Mouse (Mus musculus) midbrain, postnatal 0 days (tissue): Measurements from ENCODE around the gene Trappc13. TPM values are rescaled to one million over a fixed set of nuclear protein-coding genes. Genes with fewer than 3 reads are reported as not detected.
A peak's percentile ranks its signal among the peaks of the same experiment; 100 is the strongest.

ENCODE experiments used
- ATAC-seq: fragments of 200-750 bp; cut with Nextera tagmentation; 2 replicates; pipeline ENCODE4 v1.8.0; 2017; ENCODE audit warnings: moderate number of reproducible peaks, mild to moderate bottlenecking, moderate TSS enrichment, moderate library complexity; ENCODE audit not compliant: low FRiP score
- DNase-seq: peaks from one replicate; pipeline ENCODE4 v3.0.0-alpha.2; 2015; ENCODE audit warnings: low spot score
- H3K27ac ChIP-seq: fragments of 300-500 bp; sonication (generic); 2 replicates; pipeline ENCODE4 v1.5.1; 2014; ENCODE audit warnings: low read depth, mild to moderate bottlenecking, low read length, mixed read lengths
- H3K27me3 ChIP-seq: fragments of 300-500 bp; sonication (generic); 2 replicates; pipeline ENCODE4 v1.6.1; 2014; ENCODE audit warnings: low read length, control low read depth, mixed read lengths; ENCODE audit not compliant: insufficient read depth
- H3K36me3 ChIP-seq: fragments of 300-500 bp; sonication (generic); 2 replicates; pipeline ENCODE4 v1.6.1; 2014; ENCODE audit warnings: low read length, control low read depth, mixed read lengths; ENCODE audit not compliant: insufficient read depth
- H3K4me1 ChIP-seq: fragments of 300-500 bp; sonication (generic); 2 replicates; pipeline ENCODE4 v1.6.1; 2014; ENCODE audit warnings: mild to moderate bottlenecking, control low read depth, antibody characterized with exemption, low read length, mixed read lengths; ENCODE audit not compliant: insufficient read depth
- H3K4me2 ChIP-seq: fragments of 300-500 bp; sonication (generic); 2 replicates; pipeline ENCODE4 v1.6.1; 2014; ENCODE audit warnings: low read depth, mild to moderate bottlenecking, low read length, mixed read lengths; ENCODE audit not compliant: poor library complexity, severe bottlenecking
- H3K4me3 ChIP-seq: fragments of 300-500 bp; sonication (generic); 2 replicates; pipeline ENCODE4 v1.5.1; 2014; ENCODE audit warnings: low read depth, mild to moderate bottlenecking, low read length, moderate library complexity
- H3K9ac ChIP-seq: fragments of 300-500 bp; sonication (generic); replicated peaks from 2 replicates; pipeline ENCODE4 v1.6.1; 2014; ENCODE audit warnings: mild to moderate bottlenecking, low read length, moderate library complexity, mixed read lengths; ENCODE audit not compliant: poor library complexity, severe bottlenecking
- H3K9me3 ChIP-seq: fragments of 300-500 bp; sonication (generic); 2 replicates; pipeline ENCODE4 v1.6.1; 2016; ENCODE audit warnings: low read length, control low read depth
- CTCF ChIP-seq: IDR thresholded peaks from 2 replicates; pipeline ENCODE4 v1.5.1; 2016; ENCODE audit warnings: antibody characterized with exemption, mild to moderate bottlenecking
- WGBS: fragments of 180-500 bp; shearing (Covaris S2); extraction: QIAGEN DNeasy Blood & Tissue Kit; methylation state at CpG from one replicate; pipeline ENCODE4 v1.1.7; 2014; 5-methylcytosine and 5-hydroxymethylcytosine counted together
- polyA plus RNA-seq: library from polyadenylated mRNA; unstranded; fragments of >200 nt; fragmentation: Nextera tagmentation; extraction: Ambion mirVana; gene quantifications from 2 replicates; pipeline ENCODE4 v1.2.1, GENCODE M21; 2015
- total RNA-seq: library from RNA; depleted of rRNA; stranded (reverse); fragments of >200 nt; gene quantifications from 2 replicates; pipeline ENCODE4 v1.2.3, GENCODE M21; 2014

Trappc13 gene
- total and polyA plus RNA-seq, 2 experiments from 2014 or later: 35.1 to 46.2 TPM

DNA sequence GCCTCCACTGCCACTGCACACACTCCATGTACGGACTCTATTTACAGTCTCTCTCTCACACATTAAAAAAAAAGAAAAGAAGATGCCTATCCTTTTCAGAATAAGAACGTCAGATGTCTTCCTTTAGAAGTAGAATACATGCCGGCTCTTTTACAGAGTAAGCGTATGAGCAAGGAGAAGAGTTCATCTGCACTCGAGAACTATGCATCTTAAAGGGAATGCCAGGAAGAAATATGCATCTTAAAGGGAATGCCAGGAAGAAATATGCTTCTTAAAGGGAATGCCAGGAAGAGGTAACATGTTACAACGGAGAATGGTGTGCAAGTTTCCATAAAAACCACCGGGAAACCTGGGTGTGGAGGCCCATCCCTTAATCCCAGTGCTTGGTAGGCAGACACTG lies 23.2 kb downstream of the Trappc13 start:
- 91% methylated on average over 7 of the region's 7 CpGs for WGBS
- no peaks in the 10 kb centered on the region for H3K4me1 ChIP-seq
- peaks cover 16% of the 10 kb centered on the region for H3K36me3 ChIP-seq
- H3K9me3 ChIP-seq: no peaks in the 10 kb centered on the region
- no peak for ATAC-seq
- no peaks in the 10 kb centered on the region for H3K27me3 ChIP-seq
- no peak overlapping the region for H3K4me2 ChIP-seq
- no peak for TF ChIP-seq CTCF
- no peak overlapping the region for H3K9ac ChIP-seq
- no peak overlapping the region for H3K4me3 ChIP-seq
- no peak overlapping the region for H3K27ac ChIP-seq
- no peak for DNase-seq

DNA sequence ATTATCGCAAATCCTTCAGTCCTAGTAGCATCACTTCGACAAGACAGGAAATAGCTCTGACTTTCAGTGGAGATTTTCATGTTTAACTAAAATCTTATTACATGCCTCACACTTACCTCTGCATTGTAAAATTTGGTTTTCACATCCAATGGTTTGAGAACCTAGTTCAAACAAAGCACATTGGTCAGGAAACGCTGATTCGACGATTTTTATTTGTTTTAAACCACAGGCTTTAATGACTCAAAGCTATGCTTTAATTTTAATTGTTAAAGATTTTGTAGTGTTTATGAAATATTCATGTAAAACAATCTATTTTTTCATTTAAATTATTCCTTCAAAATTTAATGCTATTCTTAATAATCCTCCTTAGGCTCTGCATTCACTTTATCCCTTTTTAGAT lies 24.1 kb downstream of the Trappc13 start:
- Histone ChIP-seq H3K27ac (no peak overlapping the region), H3K9ac (no peak overlapping the region), H3K4me1 (no peaks in the 10 kb centered on the region), H3K4me3 (no peak overlapping the region), H3K27me3 (no peaks in the 10 kb centered on the region), H3K9me3 (no peaks in the 10 kb centered on the region), H3K36me3 (peaks cover 18% of the 10 kb centered on the region), H3K4me2 (no peak overlapping the region)
- WGBS: 97% methylated on average over 5 of the region's 5 CpGs
- ATAC-seq (no peak), DNase-seq (no peak)
- TF ChIP-seq CTCF: no peak

DNA sequence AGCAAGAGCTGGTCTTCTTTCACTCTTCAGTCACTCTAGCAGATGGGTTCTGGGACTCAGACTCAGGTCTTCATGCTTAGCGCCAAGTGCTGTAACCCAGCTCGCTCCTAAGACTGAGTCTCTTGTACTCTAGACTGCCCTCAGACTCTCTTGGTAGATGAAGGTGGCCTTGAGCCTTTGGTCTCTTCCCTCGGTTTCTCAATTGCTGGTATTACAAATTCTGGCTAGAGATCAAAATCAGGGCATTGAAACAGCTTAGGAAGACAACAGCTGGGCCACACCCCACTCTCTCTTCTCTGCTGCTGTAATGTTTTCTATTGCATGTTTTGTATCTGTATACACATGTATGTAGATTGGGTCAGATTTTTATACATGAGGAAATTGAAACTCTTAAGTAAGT lies 32.6 kb downstream of the Trappc13 start:
- Histone ChIP-seq H3K27ac (no peak overlapping the region), H3K4me1 (no peaks in the 10 kb centered on the region), H3K9ac (no peak overlapping the region), H3K27me3 (no peaks in the 10 kb centered on the region), H3K9me3 (no peaks in the 10 kb centered on the region), H3K4me3 (no peak overlapping the region), H3K4me2 (no peak overlapping the region), H3K36me3 (peaks cover 57% of the 10 kb centered on the region)
- WGBS: 95% methylated on average over 3 of the region's 3 CpGs
- ATAC-seq (no peak), DNase-seq (no peak)
- no peak for TF ChIP-seq CTCF

DNA sequence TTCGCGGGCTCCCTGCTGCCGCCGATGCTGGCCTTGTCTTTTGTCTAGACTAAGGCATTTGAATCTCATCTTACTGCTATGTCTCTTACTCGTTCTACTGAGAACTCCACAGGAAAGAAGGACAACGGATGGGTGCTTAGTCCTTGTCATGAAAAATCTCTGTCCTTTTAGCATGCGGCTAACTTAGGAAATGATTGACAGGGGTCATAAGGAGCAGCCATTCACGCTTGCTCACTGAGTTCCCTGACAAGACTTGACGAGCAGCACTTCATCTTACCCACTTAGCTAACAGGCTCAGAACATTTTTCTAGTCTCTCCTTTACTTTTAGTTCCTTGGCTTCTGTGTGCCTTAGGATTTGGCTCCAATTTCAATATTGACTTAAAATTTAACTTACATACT lies 33.4 kb downstream of the Trappc13 start:
- Histone ChIP-seq H3K27ac (no peak overlapping the region), H3K4me3 (no peak overlapping the region), H3K9ac (no peak overlapping the region), H3K9me3 (no peaks in the 10 kb centered on the region), H3K4me2 (no peak overlapping the region), H3K36me3 (peaks cover 60% of the 10 kb centered on the region), H3K4me1 (no peaks in the 10 kb centered on the region), H3K27me3 (no peaks in the 10 kb centered on the region)
- no peak for TF ChIP-seq CTCF
- WGBS: 81% methylated on average over 9 of the region's 9 CpGs
- no peak for DNase-seq
- ATAC-seq: no peak

DNA sequence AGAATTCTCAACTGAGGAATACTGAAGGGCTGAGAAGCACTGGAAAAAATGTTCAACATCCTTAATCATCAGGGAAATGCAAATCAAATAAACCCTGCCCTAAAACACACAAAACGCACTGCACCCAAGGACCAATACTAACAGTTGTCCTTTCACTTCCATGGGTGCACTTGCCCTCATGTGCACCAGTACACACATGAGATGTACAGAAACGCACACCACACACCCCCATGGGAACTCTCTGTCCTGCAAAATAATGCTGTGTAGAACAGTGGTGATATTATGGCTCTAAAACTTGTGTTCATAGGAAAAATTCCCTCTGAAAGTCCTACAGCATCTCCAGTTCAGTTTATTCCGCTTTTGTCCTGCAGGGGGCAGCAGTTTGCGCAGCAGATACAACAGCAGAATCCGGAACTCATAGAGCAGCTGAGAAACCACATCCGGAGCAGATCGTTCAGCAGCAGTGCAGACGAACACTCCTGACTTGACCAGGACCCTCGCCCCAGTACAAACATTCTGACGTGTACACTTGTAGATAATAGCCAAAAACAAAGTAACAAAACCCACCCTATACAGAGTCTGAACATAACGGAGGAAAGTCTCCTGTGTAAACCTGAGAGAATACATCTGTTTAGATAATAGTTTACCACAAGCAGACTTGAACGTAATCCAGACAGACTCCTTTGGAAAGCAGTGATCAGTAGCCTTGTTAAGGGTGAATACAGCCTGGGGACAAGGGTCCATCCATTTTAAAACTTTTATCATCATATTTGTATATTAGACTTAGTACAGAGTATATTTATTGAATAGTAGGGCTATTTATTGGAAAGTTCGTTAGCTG lies 38.7 kb downstream of the Trappc13 start:
- Histone ChIP-seq H3K9me3 (no peaks in the 10 kb centered on the region), H3K4me1 (no peaks in the 10 kb centered on the region), H3K27ac (no peak overlapping the region), H3K9ac (no peak overlapping the region), H3K27me3 (no peaks in the 10 kb centered on the region), H3K36me3 (peaks cover 47% of the 10 kb centered on the region), H3K4me3 (no peak overlapping the region), H3K4me2 (no peak overlapping the region)
- ATAC-seq: peak; percentile 78
- peak; percentile 84 for DNase-seq
- TF ChIP-seq CTCF: peak; percentile 90
- 48% methylated on average over 13 of the region's 13 CpGs for WGBS

DNA sequence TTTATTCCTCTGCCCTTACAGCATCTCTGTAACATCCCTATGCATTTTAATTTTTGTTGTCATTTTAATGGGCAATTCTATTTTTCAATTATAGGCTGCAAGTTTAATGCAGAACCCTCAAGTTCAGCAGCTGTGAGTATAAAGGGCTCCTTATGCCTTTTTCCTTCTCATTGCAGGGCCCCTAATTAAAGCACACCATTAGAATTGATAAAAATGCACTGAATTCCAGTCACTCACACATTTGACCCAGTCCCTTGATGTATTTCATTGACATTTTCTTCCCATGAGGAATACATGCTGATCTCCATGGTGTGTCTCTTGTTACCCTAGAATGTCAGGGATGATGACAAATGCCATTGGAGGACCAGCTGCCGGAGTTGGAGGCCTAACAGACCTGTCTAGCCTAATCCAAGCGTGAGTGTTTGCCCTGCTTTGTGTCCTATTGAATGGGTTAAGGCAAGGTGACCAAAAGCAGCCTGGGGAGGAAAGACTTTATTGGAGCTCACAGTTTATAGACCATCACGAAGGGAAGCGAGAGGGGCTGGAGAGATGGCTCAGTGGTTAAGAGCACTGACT lies 43.7 kb downstream of the Trappc13 start:
- ATAC-seq: no peak
- TF ChIP-seq CTCF: no peak
- DNase-seq: no peak
- no peaks in the 10 kb centered on the region for H3K9me3 ChIP-seq
- WGBS: 64% methylated on average over 4 of the region's 4 CpGs
- no peaks in the 10 kb centered on the region for H3K27me3 ChIP-seq
- H3K4me2 ChIP-seq: no peak overlapping the region
- H3K27ac ChIP-seq: no peak overlapping the region
- no peak overlapping the region for H3K9ac ChIP-seq
- H3K4me3 ChIP-seq: no peak overlapping the region
- H3K36me3 ChIP-seq: peaks cover 43% of the 10 kb centered on the region
- no peaks in the 10 kb centered on the region for H3K4me1 ChIP-seq
